Mouse (Mus musculus): ENCODE data around the gene Ski.

Ski gene

GRCm38 (mm10) chr4:155214188-155214587, 8.2 kb downstream of the Ski start:
- DNase-seq (ENCODE audit: low spot score in 2 of 2), result no peak

GRCm38 (mm10) chr4:155213752-155214054, 8.7 kb downstream of the Ski start:
- no peak for DNase-seq (ENCODE audit: low spot score in 2 of 2)

GRCm38 (mm10) chr4:155213052-155213751, 9.2 kb downstream of the Ski start:
- DNase-seq (ENCODE audit: low spot score in 2 of 2), result no peak

- no peak for DNase-seq (ENCODE audit: low spot score in 2 of 2)
These were observed 12.9 kb downstream of the Ski start for GRCm38 (mm10) chr4:155209494-155209893.

- DNase-seq (ENCODE audit: low spot score in 2 of 2), result no peak
These were observed 13.3 kb downstream of the Ski start for GRCm38 (mm10) chr4:155209079-155209478.

- DNase-seq (ENCODE audit: low spot score in 2 of 2), result no peak
These were observed 13.8 kb downstream of the Ski start for GRCm38 (mm10) chr4:155208613-155209012.

GRCm38 (mm10) chr4:155207841-155208240, 14.6 kb downstream of the Ski start:
- DNase-seq (ENCODE audit: low spot score in 2 of 2), result no peak

- DNase-seq (ENCODE audit: low spot score in 2 of 2), result no peak
These were observed 15.9 kb downstream of the Ski start for GRCm38 (mm10) chr4:155206498-155206897.

GRCm38 (mm10) chr4:155205919-155206318, 16.5 kb downstream of the Ski start:
- DNase-seq (ENCODE audit: low spot score in 2 of 2), result no peak

GRCm38 (mm10) chr4:155201764-155202163, 20.6 kb downstream of the Ski start:
- no peak for DNase-seq (ENCODE audit: low spot score in 2 of 2)

GRCm38 (mm10) chr4:155200861-155201390, 21.5 kb downstream of the Ski start:
- no peak for DNase-seq (ENCODE audit: low spot score in 2 of 2)

- no peak for DNase-seq (ENCODE audit: low spot score in 2 of 2)
These were observed 24.7 kb downstream of the Ski start for GRCm38 (mm10) chr4:155197726-155198125.

- DNase-seq (ENCODE audit: low spot score in 2 of 2), result no peak
These were observed 27.2 kb downstream of the Ski start for GRCm38 (mm10) chr4:155195204-155195603.

- no peak for DNase-seq (ENCODE audit: low spot score in 2 of 2)
These were observed 32.1 kb downstream of the Ski start for GRCm38 (mm10) chr4:155190275-155190674.

- DNase-seq (ENCODE audit: low spot score in 2 of 2), result no peak
These were observed 32.7 kb downstream of the Ski start for GRCm38 (mm10) chr4:155189711-155190139.

GRCm38 (mm10) chr4:155188803-155189202, 33.6 kb downstream of the Ski start:
- DNase-seq (ENCODE audit: low spot score in 2 of 2), result no peak

- no peak for DNase-seq (ENCODE audit: low spot score in 2 of 2)
These were observed 34.1 kb downstream of the Ski start for GRCm38 (mm10) chr4:155188341-155188740.

- no peak for DNase-seq (ENCODE audit: low spot score in 2 of 2)
These were observed 35.2 kb downstream of the Ski start for GRCm38 (mm10) chr4:155187192-155187674.

GRCm38 (mm10) chr4:155185845-155186244, 36.5 kb downstream of the Ski start:
- DNase-seq (ENCODE audit: low spot score in 2 of 2), result no peak

- DNase-seq (ENCODE audit: low spot score in 2 of 2), result no peak
These were observed 37.9 kb downstream of the Ski start for GRCm38 (mm10) chr4:155184248-155185070.

- no peak for DNase-seq (ENCODE audit: low spot score in 2 of 2)
These were observed 39.2 kb downstream of the Ski start for GRCm38 (mm10) chr4:155183201-155183600.

- DNase-seq (ENCODE audit: low spot score in 2 of 2), result no peak
These were observed 43.3 kb downstream of the Ski start for GRCm38 (mm10) chr4:155178981-155179512.

- peak in 1 of 2 experiments; percentile 60 for DNase-seq (ENCODE audit: low spot score in 2 of 2)
These were observed 44.1 kb downstream of the Ski start for GRCm38 (mm10) chr4:155178274-155178673.

Data from urinary bladder, postnatal 4 days (tissue).